Mouse (Mus musculus) spleen, adult 2 months (tissue): ENCODE results near the gene Gm10521.

ENCODE experiments used
- CTCF ChIP-seq: fragments of 200-500 bp; IDR thresholded peaks from 2 replicates; pipeline ENCODE4 v1.5.1; 2011; ENCODE audit warnings: mild to moderate bottlenecking, inconsistent platforms; ENCODE audit not compliant: insufficient read depth, insufficient read length, insufficient replicate concordance; ENCODE audit errors: extremely low read depth
- POLR2A ChIP-seq: fragments of 200-500 bp; IDR thresholded peaks from 2 replicates; pipeline ENCODE4 v1.6.1; 2011; ENCODE audit warnings: low read depth, low read length, inconsistent platforms

DNA sequence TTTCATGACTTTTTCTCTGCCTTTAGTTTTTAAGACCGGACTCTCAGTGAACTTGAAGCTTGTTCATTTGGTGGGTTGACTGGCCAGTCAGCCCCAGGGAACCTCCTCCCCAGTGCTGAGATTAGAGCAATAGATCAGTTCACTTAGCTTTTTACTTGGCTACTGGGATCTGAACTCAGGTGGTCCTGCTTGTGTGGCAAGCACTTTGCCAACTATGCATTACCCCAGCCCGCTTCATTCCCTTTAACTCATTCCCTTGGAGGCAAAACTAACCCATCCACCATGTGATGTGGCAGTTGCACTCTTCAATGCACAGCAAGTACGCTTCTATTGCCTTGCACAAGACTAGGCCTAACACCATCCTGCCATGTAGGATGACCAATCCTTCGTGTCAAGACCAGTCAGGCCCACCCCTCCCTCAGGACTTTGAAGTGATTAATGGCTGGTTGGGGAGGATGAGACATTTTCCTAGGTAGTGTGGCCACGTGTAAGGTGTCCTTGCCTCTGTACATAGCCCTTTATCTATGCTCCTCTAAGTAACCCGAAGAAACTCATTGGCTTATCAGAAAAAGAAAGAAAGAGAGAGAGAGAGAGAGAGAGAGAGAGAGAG lies 24.5 kb downstream of the Gm10521 start:
- no peak for TF ChIP-seq CTCF
- no peak for TF ChIP-seq POLR2A
